Mouse (Mus musculus) spleen, adult 2 months (tissue): ENCODE results near the gene Gse1.

Experiments
- CTCF ChIP-seq: fragments of 200-500 bp; IDR thresholded peaks from 2 replicates; pipeline ENCODE4 v1.5.1; 2011; ENCODE audit warnings: mild to moderate bottlenecking, inconsistent platforms; ENCODE audit not compliant: insufficient read depth, insufficient read length, insufficient replicate concordance; ENCODE audit errors: extremely low read depth
- POLR2A ChIP-seq: fragments of 200-500 bp; IDR thresholded peaks from 2 replicates; pipeline ENCODE4 v1.6.1; 2011; ENCODE audit warnings: low read depth, low read length, inconsistent platforms

GRCm38 (mm10) chr8:120526577-120526976, 298.3 kb downstream of the Gse1 start:
- TF ChIP-seq CTCF (no peak), POLR2A (no peak)
